Mouse (Mus musculus) NIH3T3 (cell line): Measurements from ENCODE around the gene Ppm1g.

Source experiments
- DNase-seq: peaks from one replicate; pipeline ENCODE4 v3.0.0-alpha.2; 2012; ENCODE audit warnings: low read depth

Ppm1g gene

DNA sequence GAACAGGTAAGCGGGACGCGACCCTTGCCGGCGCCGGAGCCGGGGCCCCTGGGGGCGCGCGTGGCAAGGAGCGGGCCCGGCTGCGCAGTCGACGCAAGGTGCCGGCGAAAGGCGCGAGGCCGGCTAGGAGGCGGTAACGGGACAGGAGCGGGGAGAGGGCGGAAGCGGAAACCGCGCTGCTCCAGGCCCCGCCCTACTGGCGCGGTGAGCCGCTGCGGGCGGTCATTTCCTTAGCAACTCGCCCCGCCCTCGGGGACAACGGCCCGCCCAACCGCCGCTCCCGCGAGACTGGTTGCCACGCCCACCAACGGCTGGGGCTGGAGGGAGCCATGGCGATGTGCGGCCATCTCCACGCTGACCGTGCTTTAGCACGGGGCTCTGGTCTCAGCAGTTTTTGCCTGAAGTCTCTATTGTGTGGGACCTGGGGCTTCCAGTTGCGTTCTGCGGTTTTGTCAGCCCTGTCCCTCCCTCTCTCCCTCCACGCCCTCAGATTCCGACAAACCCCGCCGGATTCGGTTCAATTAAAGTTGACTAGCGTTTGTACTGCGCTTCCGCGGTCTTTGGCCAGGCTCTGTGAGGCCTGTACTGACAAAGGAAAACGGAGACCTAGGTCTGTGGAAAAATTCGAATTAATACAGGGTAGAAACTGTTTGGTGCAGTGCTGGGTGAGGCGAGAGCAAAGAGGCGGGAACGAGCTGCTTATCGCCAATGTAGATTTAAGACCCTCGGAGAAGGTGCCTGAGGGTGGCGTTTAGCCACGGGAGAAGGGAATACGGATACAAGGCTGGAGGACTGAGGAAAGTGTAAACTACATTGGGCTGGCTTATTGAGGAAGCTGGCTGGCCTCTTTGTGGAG, at the start of gene Ppm1g:
Gene Ppm1g, minus strand, starts transcription at position 240 of the 856 bp plus-strand sequence.
- peak; percentile 99 for DNase-seq

DNA sequence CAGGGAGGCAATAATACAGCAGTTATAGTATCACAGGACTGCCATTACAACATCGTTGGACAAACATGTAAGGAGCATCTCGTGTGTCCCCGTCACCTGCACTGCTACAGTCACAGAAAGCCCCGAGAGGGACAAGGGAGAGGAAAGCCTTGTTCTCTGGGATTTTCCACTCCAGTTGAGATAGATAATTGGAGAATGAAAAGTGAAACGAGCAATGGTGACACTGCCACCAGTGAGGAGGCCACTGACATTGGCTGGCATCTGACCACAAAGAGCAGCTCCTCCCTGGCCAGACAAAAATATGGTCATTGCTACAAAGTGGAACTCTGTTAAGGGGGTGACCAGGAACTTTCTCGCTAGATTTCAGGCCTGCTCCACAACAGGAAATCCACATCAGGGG, 47.2 kb upstream of the Ppm1g start:
- no peak for DNase-seq

DNA sequence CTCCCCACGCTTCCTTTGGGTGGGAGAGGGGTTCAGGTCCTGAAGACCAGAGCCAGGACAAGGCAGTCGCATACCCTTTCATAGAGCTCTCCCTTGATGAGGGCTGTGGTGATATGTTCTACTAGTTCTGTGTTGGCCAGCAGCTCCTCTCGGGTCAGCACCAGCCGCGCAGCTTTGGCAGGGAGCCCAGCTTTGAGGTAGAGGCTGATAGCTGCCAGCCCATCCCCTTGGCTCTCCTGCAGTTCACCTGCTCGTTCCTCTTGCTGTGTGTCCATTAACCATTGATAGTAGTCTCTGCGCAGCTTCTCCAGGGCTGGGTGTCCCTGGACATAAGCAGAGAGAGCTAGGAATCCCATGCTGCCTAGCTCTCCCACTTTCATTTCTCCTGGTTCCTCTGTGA, 45.6 kb upstream of the Ppm1g start:
- DNase-seq = no peak

- DNase-seq = no peak
Observed at GRCm38 (mm10) chr5:31257616-31258015, 37.1 kb upstream of the Ppm1g start.

DNA sequence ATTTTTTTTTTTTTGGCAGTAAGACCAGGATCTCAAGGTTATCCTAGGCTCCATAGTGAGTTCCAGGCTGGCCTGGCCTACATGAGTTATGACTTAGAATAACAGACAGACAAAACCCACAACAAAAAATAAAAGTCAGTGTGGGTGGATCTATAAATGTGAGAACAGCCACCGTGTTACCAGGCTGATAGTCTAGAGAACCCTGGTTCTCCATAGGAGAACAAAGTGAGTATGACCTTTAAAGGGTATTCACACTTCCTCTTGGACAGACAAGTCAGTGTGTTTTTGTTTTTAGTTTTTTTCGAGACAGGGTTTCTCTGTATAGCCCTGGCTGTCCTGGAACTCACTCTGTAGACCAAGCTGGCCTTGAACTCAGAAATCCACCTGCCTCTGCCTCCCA, 35.5 kb upstream of the Ppm1g start:
- DNase-seq = no peak

GRCm38 (mm10) chr5:31255381-31255780, 34.9 kb upstream of the Ppm1g start:
- DNase-seq = no peak

- no peak for DNase-seq
Observed at GRCm38 (mm10) chr5:31254901-31255300, 34.4 kb upstream of the Ppm1g start.

- no peak for DNase-seq
Observed at GRCm38 (mm10) chr5:31254452-31254851, 34.0 kb upstream of the Ppm1g start.

- DNase-seq = no peak
Observed at GRCm38 (mm10) chr5:31253806-31254205, 33.3 kb upstream of the Ppm1g start.

GRCm38 (mm10) chr5:31252795-31253545, 32.5 kb upstream of the Ppm1g start:
- DNase-seq = no peak

DNA sequence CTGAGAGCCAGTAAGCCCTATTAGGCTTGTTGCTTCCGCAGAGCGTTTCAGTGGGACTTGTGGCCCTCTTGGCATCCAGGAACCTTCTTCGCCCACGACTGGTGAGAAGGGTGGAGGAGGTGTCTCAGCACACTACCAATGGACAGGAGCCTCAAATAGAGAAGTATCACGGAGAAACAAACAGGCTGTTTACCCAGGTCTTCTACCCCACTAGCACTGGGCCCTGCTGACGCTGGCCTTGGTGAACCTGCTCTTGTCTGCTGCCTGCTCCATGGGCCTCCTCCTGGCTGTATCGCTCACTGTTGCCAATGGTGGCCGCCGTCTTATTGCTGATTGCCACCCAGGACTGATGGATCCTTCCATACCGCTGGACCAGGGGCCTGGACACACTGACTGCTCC, 31.7 kb upstream of the Ppm1g start:
- DNase-seq = no peak

DNA sequence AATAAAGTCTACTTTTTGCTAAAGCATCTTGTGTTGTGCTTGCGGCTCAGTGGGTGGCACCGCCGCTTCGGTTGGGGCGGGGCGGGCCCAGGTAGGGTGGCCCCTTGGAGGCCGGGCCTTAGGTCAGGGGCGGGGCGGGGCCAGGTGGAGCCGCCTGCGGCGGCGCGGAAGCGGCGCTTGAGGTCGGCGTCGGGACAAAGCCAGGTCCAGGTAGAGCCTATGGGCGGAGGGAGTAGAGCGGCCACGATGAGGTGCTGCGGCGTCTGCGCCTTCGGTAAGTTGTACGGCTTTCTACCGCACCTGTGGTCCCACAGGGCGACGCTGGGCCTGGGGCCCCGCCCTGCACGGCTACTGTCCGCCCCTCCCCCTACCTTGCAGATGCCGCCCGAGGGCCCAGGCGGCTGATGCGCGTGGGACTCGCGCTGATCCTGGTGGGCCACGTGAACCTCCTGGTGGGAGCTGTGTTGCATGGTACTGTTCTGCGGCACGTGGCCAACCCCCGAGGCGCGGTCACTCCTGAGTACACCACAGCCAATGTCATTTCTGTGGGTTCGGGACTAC, 31.1 kb upstream of the Ppm1g start, which contains the start of gene Krtcap3:
Gene Krtcap3, plus strand, starts transcription at position 151 of the 561 bp plus-strand sequence.
- DNase-seq = no peak

DNA sequence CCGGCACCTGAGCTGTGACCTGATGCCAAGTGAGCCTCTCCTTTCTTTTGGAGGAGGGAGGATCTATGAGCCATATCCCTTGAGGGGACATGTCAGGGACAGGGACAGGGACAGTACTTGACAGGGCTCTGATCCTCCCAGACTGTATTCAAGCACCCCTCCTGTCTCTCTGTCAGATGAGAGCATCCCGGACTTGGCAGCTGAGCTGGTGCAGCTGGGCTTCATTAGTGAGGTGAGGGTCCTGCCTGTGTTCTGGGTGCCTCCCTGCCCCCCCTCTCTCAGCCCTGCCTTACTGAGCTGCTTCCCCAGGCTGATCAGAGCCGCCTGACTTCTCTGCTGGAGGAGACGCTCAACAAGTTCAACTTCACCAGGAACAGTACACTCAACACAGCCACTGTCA, 30.2 kb upstream of the Ppm1g start:
- DNase-seq = no peak

DNA sequence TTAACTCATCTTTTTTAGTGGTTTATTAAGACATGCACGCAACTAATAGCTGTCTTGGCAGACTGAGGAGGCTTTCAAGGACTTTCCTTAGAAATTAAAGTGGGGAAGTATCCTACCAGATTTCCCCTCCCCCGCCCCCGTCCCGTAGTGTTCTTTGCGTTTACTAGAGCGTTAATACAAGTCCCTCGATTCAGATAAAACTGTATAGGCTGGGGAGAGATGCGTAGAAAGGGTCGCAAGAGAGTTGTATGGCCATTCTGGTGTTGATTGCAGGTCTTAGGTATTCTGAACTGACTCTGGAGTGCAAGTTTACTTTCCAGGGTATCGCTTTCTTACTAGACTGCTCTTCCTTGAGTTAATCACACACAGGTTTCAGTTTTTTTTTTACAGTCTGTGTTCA, 21.7 kb upstream of the Ppm1g start:
- DNase-seq = no peak

DNA sequence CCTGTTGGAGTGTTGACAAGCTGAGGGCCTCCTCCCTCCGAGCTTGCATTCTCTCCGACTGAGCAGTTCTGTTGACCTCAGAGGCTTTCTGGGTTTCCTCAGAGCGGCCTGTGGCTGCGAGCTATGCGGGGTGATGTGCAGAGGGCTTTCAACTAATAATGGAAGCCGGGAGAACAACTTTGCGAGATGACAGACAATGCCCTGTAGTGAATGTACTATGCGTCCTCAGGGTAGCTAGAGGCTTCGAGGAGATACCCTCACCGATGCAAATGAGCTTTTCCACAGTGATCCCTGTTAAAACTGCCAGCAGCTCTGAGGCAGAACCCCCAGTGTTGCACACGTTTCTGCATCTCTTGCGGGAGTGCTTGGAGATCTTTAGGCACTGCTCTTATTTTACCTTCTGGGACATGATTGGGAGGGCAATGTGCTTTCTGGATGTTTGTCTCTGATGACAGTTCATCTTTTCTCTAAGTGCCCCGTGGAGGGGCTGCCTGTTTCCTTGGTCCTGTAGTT, 21.1 kb upstream of the Ppm1g start:
- DNase-seq = no peak

DNA sequence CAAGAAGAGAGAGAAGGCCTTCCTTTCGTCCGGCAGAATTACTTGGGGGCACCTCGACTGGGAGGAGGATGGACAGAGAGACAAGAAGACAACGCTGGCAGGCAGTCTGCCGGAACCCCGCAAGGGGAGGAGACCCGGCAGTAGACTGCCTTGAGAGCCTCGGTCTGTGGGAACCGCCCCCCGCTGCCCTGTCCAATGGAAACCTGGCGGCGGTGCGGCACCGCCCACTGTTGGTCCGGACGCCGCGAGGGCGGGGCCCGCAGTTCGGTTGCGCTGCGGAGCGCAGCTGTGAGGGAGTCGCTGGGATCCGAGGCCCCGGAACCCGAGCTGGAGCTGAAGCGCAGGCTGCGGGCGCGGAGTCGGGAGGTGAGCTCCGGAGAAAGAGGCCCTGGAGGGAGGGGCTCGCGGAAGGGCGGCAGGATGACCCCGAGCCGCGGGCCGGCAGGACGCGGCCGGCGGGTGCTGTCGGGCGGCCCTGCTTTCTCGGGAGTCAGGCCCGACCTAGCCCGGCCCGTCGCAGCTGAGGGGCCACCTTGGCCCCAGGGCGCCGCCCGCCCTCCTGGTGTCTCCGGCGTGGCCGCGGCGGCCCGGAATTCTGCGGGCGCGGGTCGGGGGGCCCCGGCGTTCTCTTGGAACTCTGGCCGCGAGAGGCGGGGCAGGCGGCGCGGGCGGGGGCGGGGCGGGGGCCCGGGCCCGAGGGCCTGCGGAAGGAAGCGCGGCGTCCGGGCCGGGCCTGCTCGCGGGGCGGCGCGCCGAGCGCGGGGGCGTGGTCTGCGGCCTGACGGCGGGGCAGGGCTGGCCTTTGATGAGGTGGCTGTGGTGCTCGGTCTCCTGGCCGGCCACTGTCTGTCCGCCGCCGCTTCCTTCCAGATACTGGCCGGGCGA, 20.4 kb upstream of the Ppm1g start, which contains the start of the genes Nrbp1 and Gm9970:
Gene Nrbp1, plus strand, starts transcription at position 228 of the 885 bp plus-strand sequence.
Gene Gm9970, minus strand, starts transcription at position 596 of the 885 bp plus-strand sequence.
- peak; percentile 99 for DNase-seq

- no peak for DNase-seq
Observed at GRCm38 (mm10) chr5:31226641-31227040, 6.2 kb upstream of the Ppm1g start.

GRCm38 (mm10) chr5:31222696-31223095, 2.2 kb upstream of the Ppm1g start:
- no peak for DNase-seq

DNA sequence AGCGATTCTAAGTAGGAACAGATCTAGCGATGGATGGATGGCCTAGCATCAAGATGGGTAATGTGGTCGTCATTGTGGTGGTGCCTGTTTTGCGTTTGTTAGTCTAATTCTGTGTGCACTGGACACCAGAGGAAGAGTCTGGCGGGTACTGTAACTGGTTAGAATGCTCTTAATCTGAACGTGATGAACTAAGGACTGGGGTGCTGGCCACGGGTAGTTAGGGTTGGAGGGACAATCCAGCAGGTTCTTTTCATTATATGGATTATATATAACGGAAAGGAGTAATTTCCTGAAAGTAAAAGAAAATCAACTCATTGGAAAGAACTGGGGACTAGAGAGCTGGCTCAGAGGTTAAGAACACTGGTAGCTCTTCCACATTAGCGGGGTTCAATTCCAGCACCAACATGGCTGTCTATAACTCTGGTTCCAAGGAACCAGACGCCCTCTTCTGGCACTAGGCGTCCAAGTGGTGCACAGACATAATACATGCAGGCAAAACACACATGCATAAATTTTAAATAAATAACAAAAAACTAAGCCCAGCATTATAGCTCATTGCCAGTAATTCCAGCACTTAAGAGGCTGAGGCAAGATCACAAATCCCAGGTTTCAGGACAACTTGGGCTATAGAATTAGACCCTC, 938 bp upstream of the Ppm1g start:
- DNase-seq = peak; percentile 91

DNA sequence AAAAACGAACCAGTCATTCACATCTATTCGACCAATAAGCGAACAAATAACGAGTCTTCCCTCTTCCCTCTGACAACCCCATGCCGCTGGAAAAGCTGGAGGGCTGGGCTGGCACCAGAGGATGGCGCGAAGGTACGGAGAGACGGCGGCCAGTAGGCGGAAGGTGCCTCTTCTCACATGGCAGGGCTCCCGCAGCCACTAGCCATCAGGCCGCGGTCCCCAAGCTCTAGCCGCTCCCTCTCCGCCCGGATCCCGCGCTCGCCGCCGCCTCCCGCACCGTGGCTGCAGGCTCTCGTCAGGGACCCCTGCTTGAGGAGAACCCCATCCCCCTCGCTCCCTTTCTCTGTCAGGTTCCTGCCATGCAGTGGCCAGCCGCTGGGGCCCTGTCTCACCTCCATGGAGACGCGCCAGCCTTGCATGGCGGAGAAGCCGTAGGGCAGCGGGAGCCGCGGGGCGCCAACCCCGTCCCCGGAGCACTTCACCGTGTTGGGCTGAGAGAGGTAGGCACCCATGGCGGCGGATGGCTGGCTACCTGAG, 508 bp downstream of the Ppm1g start:
- peak; percentile 62 for DNase-seq

GRCm38 (mm10) chr5:31219474-31219873, 1.0 kb downstream of the Ppm1g start:
- no peak for DNase-seq
